Mouse (Mus musculus): ENCODE measurements around the gene Gm21409. TPM values are rescaled to one million over a fixed set of nuclear protein-coding genes. Genes with fewer than 3 reads are reported as not detected.
"Not testable (repeated sequence)": the region's sequence is repeated elsewhere in the genome, so short reads cannot be mapped to it uniquely, and the experiment has no call there.

The Gm21409 gene
- polyA plus RNA-seq (2012; rRNA removed), result not detected in 2 replicates

- not testable (repeated sequence) for H3K27me3 ChIP-seq (ENCODE audit: control insufficient read depth, insufficient read depth, low read length); H3K4me1 ChIP-seq (replicated peaks; ENCODE audit: control insufficient read depth, insufficient read depth, low read length); H3K27ac ChIP-seq (ENCODE audit: control insufficient read depth, insufficient read depth, low read length); H3K4me3 ChIP-seq (ENCODE audit: control insufficient read depth, insufficient read depth, low read length); DNase-seq; H3K36me3 ChIP-seq (ENCODE audit: control insufficient read depth, insufficient read depth, low read length)
- no CpG with 5 or more reads among the region's 6 CpGs for WGBS
These were observed at the start of gene Gm21409 for GRCm38 (mm10) chrY:84746385-84746784. Gene Gm21409, plus strand, starts transcription at chrY:84746685.

Other genes starting within 250 kb of the Gm21409 start
- not detected in 2 replicates for gene Gm21394, start 181.8 kb upstream of the Gm21409 start, polyA plus RNA-seq (2012; rRNA removed)